Mouse (Mus musculus): ENCODE measurements around the gene Celsr1.

Celsr1 gene

GRCm38 (mm10) chr15:86033191-86033841, at the start of gene Celsr1:
Gene Celsr1, minus strand, starts transcription at chr15:86033777.
- no peak for DNase-seq (ENCODE audit: extremely low spot score, low read depth, low spot score)

GRCm38 (mm10) chr15:86083261-86083741, 49.7 kb upstream of the Celsr1 start:
- DNase-seq (ENCODE audit: extremely low spot score, low read depth, low spot score), result no peak

DNA sequence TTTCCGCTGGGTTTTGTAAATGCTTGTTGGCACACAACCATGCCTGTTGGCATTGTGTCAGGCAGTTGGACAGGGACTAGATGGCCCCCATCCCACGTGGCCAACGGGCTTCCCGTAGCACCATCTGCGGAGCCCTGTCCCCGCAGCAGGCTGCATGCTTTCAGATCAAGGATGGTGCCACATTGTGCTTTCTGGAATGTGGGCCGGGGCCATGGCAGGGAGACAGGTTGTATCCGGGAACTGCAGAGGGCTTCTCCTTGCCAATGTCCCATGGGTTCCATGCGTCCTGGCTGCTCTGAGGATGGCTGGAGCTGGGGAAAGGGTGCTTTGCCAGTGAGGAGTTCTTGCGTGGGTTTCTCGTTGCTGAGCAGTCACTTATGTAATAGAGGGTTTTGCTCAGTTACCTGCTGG, 49.0 kb upstream of the Celsr1 start:
- DNase-seq (ENCODE audit: extremely low spot score, low read depth, low spot score), result no peak

DNA sequence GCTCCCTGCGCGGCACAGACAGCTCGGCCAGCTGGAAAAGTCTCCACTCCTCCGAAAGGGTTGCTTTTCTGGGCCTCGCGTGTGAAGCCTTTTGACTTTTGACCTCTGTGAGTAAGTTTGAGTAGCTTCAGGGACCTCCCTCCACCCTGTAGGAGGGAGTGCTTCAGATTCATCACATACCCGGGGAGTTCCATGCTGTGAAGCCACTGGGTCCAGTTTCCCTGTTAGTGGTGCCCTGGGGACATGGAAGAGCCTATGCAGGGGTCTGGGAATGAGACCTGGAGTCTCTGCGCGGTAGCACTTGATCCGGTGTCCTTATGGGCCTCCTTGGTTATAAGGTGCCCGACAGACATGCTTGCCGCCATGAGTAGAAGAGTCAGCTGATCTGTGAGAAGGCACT, 48.1 kb upstream of the Celsr1 start:
- DNase-seq (ENCODE audit: extremely low spot score, low read depth, low spot score), result no peak

DNA sequence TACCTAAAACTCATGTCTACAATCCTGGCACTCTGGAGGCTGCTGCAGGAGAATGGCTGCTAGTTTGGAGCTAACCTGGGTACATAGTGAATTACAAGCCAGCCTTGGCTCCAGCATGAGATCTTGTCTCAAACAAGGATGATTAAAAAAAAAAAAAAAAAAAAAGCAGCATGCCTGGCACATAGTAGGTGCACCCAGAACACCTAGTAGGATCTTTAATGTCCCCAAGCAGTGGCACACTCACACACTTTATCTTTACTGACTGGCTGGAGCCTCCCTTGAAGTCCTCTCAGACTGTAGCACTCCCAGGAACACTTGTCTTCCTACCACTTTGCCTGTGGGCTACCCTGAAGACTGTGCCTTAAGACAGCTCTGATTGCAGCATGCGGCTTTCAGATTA, 46.8 kb upstream of the Celsr1 start:
- no peak for DNase-seq (ENCODE audit: extremely low spot score, low read depth, low spot score)

- DNase-seq (ENCODE audit: extremely low spot score, low read depth, low spot score), result no peak
Measured at GRCm38 (mm10) chr15:86079876-86080275, 46.3 kb upstream of the Celsr1 start.

GRCm38 (mm10) chr15:86079467-86079866, 45.9 kb upstream of the Celsr1 start:
- no peak for DNase-seq (ENCODE audit: extremely low spot score, low read depth, low spot score)

- DNase-seq (ENCODE audit: extremely low spot score, low read depth, low spot score), result no peak
Measured at GRCm38 (mm10) chr15:86078481-86079216, 45.1 kb upstream of the Celsr1 start.

GRCm38 (mm10) chr15:86077934-86078333, 44.4 kb upstream of the Celsr1 start:
- DNase-seq (ENCODE audit: extremely low spot score, low read depth, low spot score), result no peak

GRCm38 (mm10) chr15:86076378-86076777, 42.8 kb upstream of the Celsr1 start:
- DNase-seq (ENCODE audit: extremely low spot score, low read depth, low spot score), result no peak

GRCm38 (mm10) chr15:86076048-86076315, 42.4 kb upstream of the Celsr1 start:
- no peak for DNase-seq (ENCODE audit: extremely low spot score, low read depth, low spot score)

DNA sequence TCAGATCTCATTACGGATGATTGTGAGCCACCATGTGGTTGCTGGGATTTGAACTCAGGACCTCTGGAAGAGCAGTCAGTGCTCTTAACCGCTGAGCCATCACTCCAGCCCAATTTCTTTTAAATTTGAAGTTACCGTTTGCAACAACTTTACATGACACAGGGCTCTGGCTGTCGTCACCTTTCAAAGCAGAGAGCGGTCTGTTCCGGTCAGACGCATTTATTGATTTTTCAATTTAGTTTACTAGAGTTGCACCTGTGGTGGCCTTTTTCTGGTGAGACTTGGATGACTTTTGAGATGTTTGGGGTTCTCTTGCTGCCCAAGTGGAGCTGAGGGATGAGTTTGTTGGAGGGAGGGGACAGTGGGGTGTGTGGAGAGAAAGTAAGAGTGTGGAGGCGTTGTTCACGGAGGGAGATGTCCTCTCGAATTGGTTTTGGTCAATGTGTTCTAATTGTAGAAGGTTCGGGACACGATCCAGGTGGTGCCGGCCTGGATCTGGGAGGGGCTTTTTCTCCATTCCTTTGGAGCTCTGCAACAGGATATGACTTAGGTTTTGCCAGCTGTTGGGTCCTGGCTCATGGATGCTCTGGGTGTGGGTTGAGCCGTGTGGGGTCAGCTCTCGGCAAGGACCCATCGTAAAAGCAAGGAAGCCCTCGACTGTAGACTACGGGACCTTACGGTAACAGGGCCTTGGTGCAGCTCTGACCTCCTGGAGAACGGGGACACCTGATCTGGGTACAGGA, 41.9 kb upstream of the Celsr1 start:
- DNase-seq (ENCODE audit: extremely low spot score, low read depth, low spot score), result no peak

DNA sequence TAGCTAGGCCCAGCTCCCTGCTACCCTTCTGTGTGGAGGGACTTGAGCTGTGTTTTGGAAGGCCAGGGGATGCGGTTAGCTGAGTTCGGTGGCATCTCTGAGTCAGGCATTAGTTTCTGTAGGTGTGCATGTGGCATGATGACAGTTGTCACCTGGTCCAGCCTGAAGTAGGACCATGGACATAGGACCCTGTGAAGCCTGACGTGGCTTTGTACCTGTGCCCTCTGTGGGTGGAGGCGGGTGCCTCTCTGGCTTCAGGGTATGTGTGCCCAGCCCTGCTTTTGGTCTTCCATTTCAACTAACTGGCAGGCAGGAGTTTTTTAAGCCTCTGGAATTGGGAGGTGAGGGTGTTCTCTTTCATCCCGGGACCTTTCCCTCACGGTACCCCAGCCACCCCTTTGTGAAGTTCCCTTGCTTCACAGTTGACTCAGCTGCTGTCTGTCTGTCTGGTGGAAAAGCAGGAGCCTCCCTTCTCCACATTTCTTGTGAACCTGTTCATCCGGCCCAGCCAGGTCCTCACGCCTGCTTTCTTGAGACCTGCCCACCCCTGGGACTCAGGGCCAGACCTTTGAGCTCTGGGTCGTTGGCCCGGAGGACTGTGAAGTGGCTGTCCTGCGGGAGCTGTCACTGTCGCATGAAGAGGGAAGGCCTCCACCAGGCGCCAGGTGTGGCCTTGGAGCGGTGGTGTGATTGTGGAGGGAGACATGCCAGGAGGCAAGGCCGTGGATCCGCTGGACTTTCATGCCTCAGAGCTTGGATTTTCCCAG, 40.8 kb upstream of the Celsr1 start:
- DNase-seq (ENCODE audit: extremely low spot score, low read depth, low spot score), result no peak

DNA sequence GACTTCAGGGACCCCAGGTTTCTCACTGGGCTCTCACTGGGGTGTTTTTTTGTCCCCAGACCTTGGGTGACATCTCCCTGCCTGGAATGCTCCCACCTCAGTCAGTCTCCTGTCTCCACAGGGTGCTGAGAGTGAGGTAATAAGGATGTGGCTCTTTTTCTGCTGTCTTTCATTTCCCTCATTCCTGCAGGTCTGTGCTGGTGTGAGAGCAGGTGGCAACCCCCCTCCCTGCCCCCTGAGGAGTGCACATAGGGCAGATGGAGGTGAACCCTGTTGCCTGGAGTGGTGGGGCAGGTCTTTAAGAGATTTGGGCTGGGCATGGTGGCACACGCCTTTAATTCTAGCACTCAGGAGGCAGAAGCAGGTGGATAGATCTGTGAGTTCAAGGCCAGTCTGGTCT, 37.6 kb upstream of the Celsr1 start:
- DNase-seq (ENCODE audit: extremely low spot score, low read depth, low spot score), result no peak

DNA sequence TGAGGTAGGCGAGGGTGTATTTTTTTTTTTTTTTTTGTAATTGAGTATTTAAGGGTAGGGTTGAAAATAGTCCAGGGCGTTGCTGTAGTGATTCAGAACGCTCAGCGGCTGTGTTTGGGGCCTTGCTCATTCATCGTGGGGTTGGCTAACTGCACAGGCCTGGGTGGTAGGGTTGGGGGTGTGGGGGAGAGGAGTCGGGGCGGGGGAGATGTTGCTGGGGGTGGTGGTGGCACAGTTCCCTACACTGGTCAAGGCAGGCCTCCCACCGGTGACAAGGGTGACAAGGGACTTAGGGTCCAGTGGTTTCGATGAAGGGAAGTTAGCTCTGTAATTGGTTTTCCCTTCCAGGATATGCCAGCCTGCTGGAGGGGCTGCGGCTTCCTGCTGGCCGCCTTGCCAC, 36.8 kb upstream of the Celsr1 start:
- no peak for DNase-seq (ENCODE audit: extremely low spot score, low read depth, low spot score)

DNA sequence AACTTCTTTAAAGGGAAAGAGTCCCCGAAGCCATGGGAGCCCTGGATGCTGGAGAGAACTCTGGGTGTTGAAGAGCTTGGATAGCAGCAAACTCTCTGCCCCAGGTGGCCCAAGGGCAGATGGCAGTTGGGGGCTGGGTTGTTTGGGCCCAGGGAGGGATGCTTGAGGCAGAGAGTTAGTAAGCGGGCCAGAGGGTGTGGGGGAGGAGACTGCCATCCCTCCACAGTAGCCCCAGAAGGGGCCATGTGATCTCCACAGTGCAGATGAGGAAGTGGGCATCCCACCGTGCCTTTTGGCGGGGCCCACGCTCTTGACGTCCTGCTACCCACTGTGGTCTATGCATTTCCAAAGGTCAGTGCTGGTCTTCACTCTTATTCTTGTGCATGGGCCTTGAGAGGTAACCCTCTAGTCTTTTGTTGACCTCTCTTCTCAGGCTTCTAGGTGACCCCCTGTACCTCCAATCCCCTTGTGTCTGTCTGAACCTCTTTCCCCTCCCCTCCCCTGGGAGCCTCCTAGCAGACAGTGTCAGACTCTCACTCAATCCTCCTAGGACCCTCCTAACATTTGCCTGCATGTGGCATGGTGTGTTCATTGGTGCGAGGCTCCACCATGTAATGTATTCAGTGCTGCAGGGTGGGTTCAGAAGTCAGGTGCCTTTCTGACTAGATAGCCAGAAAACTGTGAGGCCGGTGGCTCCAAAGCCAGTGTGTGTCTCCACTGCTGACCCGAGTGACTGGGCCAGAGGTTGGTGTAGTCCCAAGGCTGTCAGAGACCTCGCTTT, 35.6 kb upstream of the Celsr1 start:
- no peak for DNase-seq (ENCODE audit: extremely low spot score, low read depth, low spot score)

- no peak for DNase-seq (ENCODE audit: extremely low spot score, low read depth, low spot score)
Measured at GRCm38 (mm10) chr15:86067941-86068495, 34.4 kb upstream of the Celsr1 start.

DNA sequence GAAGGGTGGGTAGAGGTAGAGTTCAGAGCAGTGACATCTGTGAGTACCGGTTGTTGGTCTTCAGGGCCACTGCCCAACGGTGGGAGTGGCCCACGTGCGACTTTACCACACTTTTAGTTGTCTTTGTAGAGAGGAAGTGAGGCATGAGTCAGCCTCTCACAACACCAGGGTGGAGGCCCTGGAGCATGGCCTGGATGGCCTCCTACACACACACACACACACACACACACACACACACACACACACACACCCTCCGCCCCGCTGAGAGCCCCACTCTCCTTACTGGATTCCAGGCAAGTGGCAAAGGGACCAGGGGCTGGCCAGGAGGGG, 34.0 kb upstream of the Celsr1 start:
- no peak for DNase-seq (ENCODE audit: extremely low spot score, low read depth, low spot score)

GRCm38 (mm10) chr15:86066836-86067580, 33.4 kb upstream of the Celsr1 start:
- no peak for DNase-seq (ENCODE audit: extremely low spot score, low read depth, low spot score)

DNA sequence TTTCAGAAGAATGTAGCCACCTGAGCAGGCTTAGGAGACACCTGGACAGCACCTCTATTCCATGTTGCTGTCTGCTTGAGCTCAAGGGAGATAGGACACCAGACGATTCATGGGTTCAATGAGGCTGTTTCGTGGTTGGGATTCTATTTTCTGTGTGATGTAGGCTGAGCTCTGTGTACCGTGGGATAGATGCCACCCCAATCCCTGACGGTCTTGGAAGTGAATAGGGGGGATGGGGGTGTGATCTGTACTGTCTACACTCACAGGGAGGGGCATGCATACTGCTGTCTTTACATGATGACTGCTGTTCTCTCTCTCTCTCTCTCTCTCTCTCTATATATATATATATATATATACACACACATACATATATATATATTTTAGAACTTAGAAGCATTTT, 31.8 kb upstream of the Celsr1 start:
- no peak for DNase-seq (ENCODE audit: extremely low spot score, low read depth, low spot score)
